Mouse (Mus musculus) lung, embryonic 15.5 days (tissue): ENCODE results near the gene Rabgap1l. TPM values are rescaled to one million over a fixed set of nuclear protein-coding genes. Genes with fewer than 3 reads are reported as not detected.

Experiments
- ATAC-seq: fragments of 200-750 bp; cut with Nextera tagmentation; 2 replicates; pipeline ENCODE4 v1.8.0; 2017; ENCODE audit warnings: moderate number of reproducible peaks, borderline replicate concordance; ENCODE audit not compliant: low FRiP score, low TSS enrichment; ENCODE audit errors: extremely low read depth
- H3K27ac ChIP-seq: fragments of 300-500 bp; sonication (generic); 2 replicates; pipeline ENCODE4 v1.5.1; 2015; ENCODE audit warnings: moderate library complexity, mild to moderate bottlenecking, inconsistent platforms
- H3K27me3 ChIP-seq: fragments of 300-500 bp; sonication (generic); 2 replicates; pipeline ENCODE4 v1.6.1; 2015; ENCODE audit warnings: inconsistent platforms
- H3K36me3 ChIP-seq: fragments of 300-500 bp; sonication (generic); 2 replicates; pipeline ENCODE4 v1.6.1; 2015; ENCODE audit warnings: inconsistent platforms
- H3K4me1 ChIP-seq: fragments of 300-500 bp; sonication (generic); 2 replicates; pipeline ENCODE4 v1.6.1; 2015; ENCODE audit warnings: inconsistent platforms
- H3K4me2 ChIP-seq: fragments of 300-500 bp; sonication (generic); 2 replicates; pipeline ENCODE4 v1.6.1; 2015; ENCODE audit warnings: inconsistent platforms, mild to moderate bottlenecking, moderate library complexity
- H3K4me3 ChIP-seq: fragments of 300-500 bp; sonication (generic); 2 replicates; pipeline ENCODE4 v1.5.1; 2015; ENCODE audit warnings: mild to moderate bottlenecking, inconsistent platforms
- H3K9ac ChIP-seq: fragments of 300-500 bp; sonication (generic); 2 replicates; pipeline ENCODE4 v1.6.1; 2015; ENCODE audit warnings: inconsistent platforms
- H3K9me3 ChIP-seq: fragments of 300-500 bp; sonication (generic); 2 replicates; pipeline ENCODE4 v1.6.1; 2016; ENCODE audit warnings: inconsistent platforms
- WGBS: fragments of 180-500 bp; shearing (Covaris S2); methylation state at CpG from one replicate; pipeline ENCODE4 v1.1.7; 2015; 5-methylcytosine and 5-hydroxymethylcytosine counted together
- polyA plus RNA-seq: library from polyadenylated mRNA; unstranded; fragments of >200 nt; fragmentation: Nextera tagmentation; extraction: Ambion mirVana; gene quantifications from 2 replicates; pipeline ENCODE4 v1.2.1, GENCODE M21; 2015

Gene Rabgap1l
- polyA plus RNA-seq, 1 experiment from 2014 or later, result 24.0 TPM

GRCm38 (mm10) chr1:160518552-160518951 lies 274.5 kb downstream of the Rabgap1l start:
- Histone ChIP-seq H3K4me2 (no peak overlapping the region), H3K27ac (no peak overlapping the region), H3K27me3 (no peaks in the 10 kb centered on the region), H3K36me3 (no peaks in the 10 kb centered on the region), H3K4me3 (no peak overlapping the region), H3K4me1 (no peaks in the 10 kb centered on the region), H3K9ac (no peak overlapping the region), H3K9me3 (no peaks in the 10 kb centered on the region)
- no peak for ATAC-seq
- WGBS, result 36% methylated on average over 4 of the region's 4 CpGs

DNA sequence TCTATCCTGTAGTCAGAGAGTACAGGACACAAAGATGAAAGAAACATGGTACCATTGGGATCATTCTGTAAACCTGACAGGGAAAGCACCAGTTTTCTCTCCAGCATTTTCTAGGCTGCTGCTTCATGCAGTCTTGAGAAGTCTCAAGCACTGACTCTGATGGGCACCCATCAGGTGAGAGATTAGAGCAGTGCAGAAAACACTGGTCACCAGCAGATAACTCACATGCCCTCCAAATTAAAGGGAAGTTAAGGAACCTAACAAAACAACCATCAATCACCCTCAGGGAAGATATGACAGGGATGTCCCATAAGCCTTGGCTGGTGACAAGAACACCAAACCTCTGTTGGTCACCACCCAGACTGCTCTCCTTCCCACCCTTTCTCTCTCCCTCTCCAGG lies 285.2 kb downstream of the Rabgap1l start:
- Histone ChIP-seq H3K27me3 (no peaks in the 10 kb centered on the region), H3K4me1 (no peaks in the 10 kb centered on the region), H3K4me3 (no peak overlapping the region), H3K4me2 (no peak overlapping the region), H3K27ac (no peak overlapping the region), H3K36me3 (no peaks in the 10 kb centered on the region), H3K9ac (no peak overlapping the region), H3K9me3 (no peaks in the 10 kb centered on the region)
- no peak for ATAC-seq

DNA sequence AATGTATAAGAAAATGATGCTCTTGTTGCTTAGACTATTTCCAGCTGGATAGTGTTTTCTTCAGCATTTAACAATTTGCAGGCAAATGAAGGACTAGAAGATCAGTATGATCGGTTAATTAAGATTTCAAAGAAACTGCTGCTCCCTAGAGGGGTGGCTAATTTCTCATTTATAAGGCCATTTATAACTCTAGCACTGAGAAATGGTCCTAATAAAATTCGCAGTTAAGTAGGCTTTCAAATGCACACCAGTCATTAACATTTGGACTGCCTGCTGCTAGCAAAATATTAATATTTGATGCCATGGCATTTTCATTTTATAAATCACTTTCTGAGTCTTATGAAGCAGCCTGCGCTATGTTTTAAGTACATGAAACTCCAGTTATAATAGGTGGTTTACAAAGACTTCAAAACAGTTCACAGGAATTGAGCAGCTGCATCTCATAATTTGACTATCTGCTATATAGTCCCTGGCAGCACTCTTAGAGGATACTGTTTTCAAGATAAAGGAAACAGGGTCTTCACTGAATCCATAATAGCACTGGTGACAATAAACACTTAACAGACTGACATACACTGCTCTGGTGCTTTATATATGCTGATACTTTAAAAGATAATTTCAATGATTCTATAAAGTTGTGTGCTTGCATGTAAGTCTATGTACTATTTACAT lies 296.0 kb downstream of the Rabgap1l start:
- Histone ChIP-seq H3K27ac (no peak overlapping the region), H3K4me2 (no peak overlapping the region), H3K4me1 (no peaks in the 10 kb centered on the region), H3K36me3 (no peaks in the 10 kb centered on the region), H3K9ac (no peak overlapping the region), H3K4me3 (no peak overlapping the region), H3K9me3 (no peaks in the 10 kb centered on the region), H3K27me3 (no peaks in the 10 kb centered on the region)
- WGBS, result 68% methylated on average over 3 of the region's 3 CpGs
- no peak for ATAC-seq

- Histone ChIP-seq H3K4me1 (no peaks in the 10 kb centered on the region), H3K36me3 (no peaks in the 10 kb centered on the region), H3K4me3 (no peak overlapping the region), H3K27me3 (no peaks in the 10 kb centered on the region), H3K4me2 (no peak overlapping the region), H3K27ac (no peak overlapping the region), H3K9ac (no peak overlapping the region), H3K9me3 (no peaks in the 10 kb centered on the region)
- 56% methylated on average over 3 of the region's 3 CpGs for WGBS
- ATAC-seq, result no peak
These were observed 307.3 kb downstream of the Rabgap1l start for GRCm38 (mm10) chr1:160485731-160486130.

DNA sequence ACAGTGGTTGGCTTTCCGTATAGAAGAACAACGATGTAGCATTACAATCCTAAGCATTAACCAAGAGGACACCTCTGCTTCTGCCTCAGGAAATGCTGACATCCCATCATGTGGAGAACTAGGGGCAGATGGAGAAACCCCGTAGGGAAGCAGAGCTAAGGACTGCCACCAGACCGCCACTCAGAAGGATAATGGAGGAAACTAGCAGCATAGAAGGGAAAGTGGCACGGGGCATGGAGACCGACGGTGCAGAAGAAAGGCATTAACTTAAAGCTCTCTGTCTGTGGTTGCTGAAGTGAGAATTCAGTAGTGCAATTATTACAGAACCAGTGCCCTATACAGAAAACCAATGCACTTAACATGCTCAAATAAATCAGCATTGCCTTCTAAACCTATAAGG lies 308.0 kb downstream of the Rabgap1l start:
- no peaks in the 10 kb centered on the region for H3K27me3 ChIP-seq
- no peak overlapping the region for H3K27ac ChIP-seq
- no peak overlapping the region for H3K9ac ChIP-seq
- no peaks in the 10 kb centered on the region for H3K4me1 ChIP-seq
- no peak overlapping the region for H3K4me2 ChIP-seq
- WGBS, result 88% methylated on average over 7 of the region's 7 CpGs
- no peak overlapping the region for H3K4me3 ChIP-seq
- no peaks in the 10 kb centered on the region for H3K9me3 ChIP-seq
- no peaks in the 10 kb centered on the region for H3K36me3 ChIP-seq
- no peak for ATAC-seq

GRCm38 (mm10) chr1:160481643-160482042 lies 311.4 kb downstream of the Rabgap1l start:
- H3K9me3 ChIP-seq, result no peaks in the 10 kb centered on the region
- H3K4me3 ChIP-seq, result no peak overlapping the region
- no peak for ATAC-seq
- no peaks in the 10 kb centered on the region for H3K4me1 ChIP-seq
- no peaks in the 10 kb centered on the region for H3K36me3 ChIP-seq
- H3K27ac ChIP-seq, result no peak overlapping the region
- no peaks in the 10 kb centered on the region for H3K27me3 ChIP-seq
- no peak overlapping the region for H3K4me2 ChIP-seq
- 93% methylated on average over 2 of the region's 2 CpGs for WGBS
- no peak overlapping the region for H3K9ac ChIP-seq

DNA sequence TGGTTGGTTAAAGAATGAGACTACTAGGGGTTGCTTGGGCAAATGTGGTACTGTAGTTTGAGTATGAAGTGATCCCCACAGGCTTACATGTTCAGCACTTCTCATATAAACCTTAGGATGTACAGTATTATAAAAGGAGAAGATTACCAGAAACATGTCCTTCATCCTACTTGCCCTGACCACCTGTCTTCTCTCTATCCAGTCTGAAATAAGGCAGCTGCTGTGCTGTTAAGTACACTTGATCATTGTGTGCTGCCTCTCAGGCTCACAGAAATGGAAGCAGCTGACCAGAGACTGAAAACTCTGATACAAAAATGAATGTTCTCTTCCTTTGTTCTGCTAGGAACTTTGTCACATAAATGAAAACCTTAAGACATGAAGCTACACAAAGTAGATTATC lies 325.6 kb downstream of the Rabgap1l start:
- H3K9me3 ChIP-seq, result no peaks in the 10 kb centered on the region
- H3K4me3 ChIP-seq, result no peak overlapping the region
- H3K27me3 ChIP-seq, result no peaks in the 10 kb centered on the region
- ATAC-seq, result no peak
- no peaks in the 10 kb centered on the region for H3K36me3 ChIP-seq
- no peak overlapping the region for H3K4me2 ChIP-seq
- H3K27ac ChIP-seq, result no peak overlapping the region
- no peak overlapping the region for H3K9ac ChIP-seq
- H3K4me1 ChIP-seq, result 0 out of 2 replicates have a peak, but pooled peaks cover 4% of the 10 kb centered on the region

DNA sequence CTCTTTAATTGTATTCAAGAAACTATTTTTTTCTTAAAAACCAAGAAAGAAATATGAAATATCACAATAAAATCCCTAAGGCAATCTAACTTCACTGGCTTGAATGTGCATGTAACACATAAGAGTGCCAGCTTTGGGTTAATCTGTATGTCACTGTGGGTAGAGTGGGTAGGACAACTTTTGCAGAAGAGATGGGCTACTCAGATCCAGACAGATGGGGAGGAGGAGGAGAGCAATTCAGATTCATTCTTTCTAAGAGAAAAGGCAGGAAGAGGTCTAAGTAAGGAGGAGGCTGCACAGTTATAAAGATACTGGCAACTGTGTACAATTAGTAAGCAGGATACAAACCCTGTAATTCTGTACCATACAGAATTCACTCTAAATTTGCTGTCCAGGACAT lies 327.8 kb downstream of the Rabgap1l start:
- no peak overlapping the region for H3K4me3 ChIP-seq
- H3K27ac ChIP-seq, result no peak overlapping the region
- no peak overlapping the region for H3K9ac ChIP-seq
- no peak for ATAC-seq
- no peaks in the 10 kb centered on the region for H3K9me3 ChIP-seq
- no peaks in the 10 kb centered on the region for H3K36me3 ChIP-seq
- no peaks in the 10 kb centered on the region for H3K27me3 ChIP-seq
- 0 out of 2 replicates have a peak, but pooled peaks cover 4% of the 10 kb centered on the region for H3K4me1 ChIP-seq
- no peak overlapping the region for H3K4me2 ChIP-seq

- Histone ChIP-seq H3K9me3 (no peaks in the 10 kb centered on the region), H3K4me3 (no peak overlapping the region), H3K4me2 (no peak overlapping the region), H3K4me1 (0 out of 2 replicates have a peak, but pooled peaks cover 4% of the 10 kb centered on the region), H3K27me3 (no peaks in the 10 kb centered on the region), H3K36me3 (no peaks in the 10 kb centered on the region), H3K27ac (no peak overlapping the region), H3K9ac (no peak overlapping the region)
- no peak for ATAC-seq
These were observed 328.9 kb downstream of the Rabgap1l start for GRCm38 (mm10) chr1:160464148-160464547.

DNA sequence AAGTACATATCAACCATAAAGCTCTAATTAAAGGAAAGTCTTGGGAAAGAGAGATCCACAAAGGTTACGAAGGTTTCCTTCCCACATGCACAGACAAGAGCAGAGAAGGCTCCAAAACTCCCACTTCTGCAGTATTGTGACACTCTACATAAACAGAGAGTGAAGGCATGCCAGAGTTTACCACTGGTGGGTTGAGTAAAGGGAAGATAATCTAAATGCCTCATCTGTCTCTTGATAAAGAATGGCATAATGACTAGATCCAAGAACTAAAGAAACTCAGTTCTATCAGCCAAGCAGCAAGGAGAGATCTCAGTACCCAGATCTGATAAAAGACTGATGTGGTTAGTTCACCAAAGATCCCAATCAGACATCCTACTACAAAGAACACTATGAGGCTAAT lies 332.7 kb downstream of the Rabgap1l start:
- no peak overlapping the region for H3K27ac ChIP-seq
- H3K4me3 ChIP-seq, result no peak overlapping the region
- no peak for ATAC-seq
- 77% methylated on average over 1 of the region's 1 CpGs for WGBS
- H3K9me3 ChIP-seq, result no peaks in the 10 kb centered on the region
- H3K36me3 ChIP-seq, result no peaks in the 10 kb centered on the region
- H3K4me2 ChIP-seq, result no peak overlapping the region
- H3K9ac ChIP-seq, result no peak overlapping the region
- 0 out of 2 replicates have a peak, but pooled peaks cover 4% of the 10 kb centered on the region for H3K4me1 ChIP-seq
- no peaks in the 10 kb centered on the region for H3K27me3 ChIP-seq

DNA sequence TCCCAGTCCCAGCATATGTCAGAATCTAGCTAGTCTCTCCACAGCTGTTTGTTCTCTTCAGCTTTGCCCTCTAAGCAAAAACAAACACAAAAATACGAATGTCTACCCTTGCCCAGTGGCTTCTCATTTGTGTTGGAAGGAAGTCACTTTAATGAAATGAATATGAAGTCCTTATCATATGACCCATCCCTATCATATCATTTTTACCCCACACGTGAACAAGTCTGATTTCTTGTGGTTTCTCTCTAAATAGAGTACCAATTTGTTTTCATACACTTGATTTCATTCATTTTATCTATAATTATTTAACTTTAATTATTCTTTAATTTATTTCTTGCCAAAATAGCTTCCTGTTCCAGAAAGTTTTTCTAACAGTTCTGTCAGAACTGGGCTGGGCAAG lies 341.3 kb downstream of the Rabgap1l start:
- Histone ChIP-seq H3K9ac (no peak overlapping the region), H3K4me3 (no peak overlapping the region), H3K36me3 (no peaks in the 10 kb centered on the region), H3K4me1 (no peaks in the 10 kb centered on the region), H3K27ac (no peak overlapping the region), H3K27me3 (no peaks in the 10 kb centered on the region), H3K9me3 (no peaks in the 10 kb centered on the region), H3K4me2 (no peak overlapping the region)
- 49% methylated on average over 2 of the region's 2 CpGs for WGBS
- ATAC-seq, result no peak

DNA sequence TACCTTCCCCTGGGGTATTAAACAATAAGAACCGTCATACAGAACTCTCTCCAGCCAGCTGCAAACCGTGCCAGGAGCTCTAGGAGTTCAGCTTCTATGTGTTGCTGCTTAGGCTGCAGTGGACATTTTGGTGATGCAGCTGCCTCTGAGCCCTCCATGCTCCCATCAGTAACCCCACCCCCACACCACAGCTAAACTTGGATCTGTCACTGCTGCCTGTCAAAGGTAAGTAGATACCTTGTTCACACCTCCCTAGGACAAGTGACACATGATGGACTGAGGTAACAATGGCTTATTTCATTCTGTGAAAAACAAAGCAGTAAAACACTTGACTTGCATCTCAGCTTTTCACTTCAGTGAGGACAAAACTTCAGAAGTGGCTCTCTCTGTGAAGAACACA lies 344.3 kb downstream of the Rabgap1l start:
- Histone ChIP-seq H3K4me1 (no peaks in the 10 kb centered on the region), H3K9ac (no peak overlapping the region), H3K4me2 (no peak overlapping the region), H3K9me3 (no peaks in the 10 kb centered on the region), H3K27ac (no peak overlapping the region), H3K27me3 (no peaks in the 10 kb centered on the region), H3K4me3 (no peak overlapping the region), H3K36me3 (no peaks in the 10 kb centered on the region)
- WGBS, result 59% methylated on average over 2 of the region's 2 CpGs
- no peak for ATAC-seq

DNA sequence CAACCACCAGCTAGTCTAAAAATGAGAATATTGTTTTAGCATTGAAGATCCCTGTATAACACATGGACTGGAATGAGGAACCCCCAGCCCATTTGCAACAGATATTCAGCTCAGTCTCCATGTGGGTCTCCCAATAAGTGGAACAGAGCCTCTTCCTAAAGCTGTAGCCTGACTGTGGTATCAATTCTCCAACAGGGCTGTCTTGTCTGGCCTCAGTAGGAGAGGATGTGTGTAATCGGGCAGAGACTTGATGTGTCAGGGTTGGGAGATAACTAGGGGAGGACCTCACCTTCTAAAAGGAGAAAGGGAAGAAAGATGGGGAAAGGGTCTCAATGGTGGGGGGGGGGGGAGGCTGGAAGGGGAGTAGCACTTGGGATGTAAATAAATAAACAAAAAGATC lies 346.2 kb downstream of the Rabgap1l start:
- 36% methylated on average over 1 of the region's 1 CpGs for WGBS

More for the DNA sequence above, 346.2 kb downstream of the Rabgap1l start:
- no peaks in the 10 kb centered on the region for H3K4me1 ChIP-seq
- ATAC-seq, result no peak
- H3K4me2 ChIP-seq, result no peak overlapping the region
- H3K27me3 ChIP-seq, result no peaks in the 10 kb centered on the region
- H3K36me3 ChIP-seq, result no peaks in the 10 kb centered on the region
- H3K9me3 ChIP-seq, result no peaks in the 10 kb centered on the region
- H3K9ac ChIP-seq, result no peak overlapping the region
- no peak overlapping the region for H3K27ac ChIP-seq
- no peak overlapping the region for H3K4me3 ChIP-seq
